Mouse (Mus musculus): Measurements from ENCODE around the gene Ubac2. TPM values are rescaled to one million over a fixed set of nuclear protein-coding genes. Genes with fewer than 3 reads are reported as not detected.

Gene Ubac2
- polyA plus RNA-seq, 1 experiment from 2014 or later, result 38.5 TPM

DNA sequence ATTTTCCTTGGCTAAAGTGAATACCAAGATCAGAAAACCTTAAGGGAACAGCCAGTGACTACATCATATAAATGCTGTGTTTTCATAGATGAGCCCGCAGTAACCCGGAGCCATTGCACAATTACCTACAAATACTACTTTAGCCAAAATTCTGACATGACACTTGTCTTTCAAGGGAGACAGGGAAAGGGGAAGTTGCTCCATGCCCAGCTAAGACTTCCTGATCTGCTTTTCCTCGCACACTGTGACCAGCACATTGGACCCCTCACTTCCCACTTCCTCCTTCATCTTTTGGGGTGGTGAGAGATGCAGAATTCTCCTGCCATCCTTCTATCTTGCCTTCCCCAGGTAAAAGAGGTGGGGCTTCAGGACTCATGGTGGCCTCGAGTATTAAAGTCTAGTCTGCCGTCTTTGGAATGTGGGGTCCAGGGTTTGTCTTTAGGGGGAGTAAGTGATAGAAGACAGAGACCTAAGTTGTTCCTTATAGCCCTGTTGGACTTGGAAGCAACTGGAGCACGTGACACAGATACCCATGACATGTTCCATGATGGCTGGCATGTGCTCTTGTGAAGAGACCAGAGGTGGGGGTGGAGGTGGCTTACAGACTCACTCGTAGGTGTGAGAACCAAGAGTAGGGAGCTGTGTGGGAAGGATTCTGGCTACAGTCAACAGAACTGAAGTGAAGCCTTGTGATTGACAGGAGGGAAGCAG lies 116.6 kb downstream of the Ubac2 start:
- DNase-seq (ENCODE audit: low spot score), result peak; percentile 10
- H3K9me3 ChIP-seq (ENCODE audit: control insufficient read depth, low read length), result no peaks in the 10 kb centered on the region
- no peak overlapping the region for H3K9ac ChIP-seq (ENCODE audit: low read length)
- H3K4me3 ChIP-seq (ENCODE audit: low read depth, low read length), result no peak overlapping the region
- WGBS, result 89% methylated on average over 7 of the region's 7 CpGs
- TF ChIP-seq CTCF (IDR thresholded peaks at IDR 0.05; ENCODE audit: low read depth), result no peak
- no peaks in the 10 kb centered on the region for H3K27me3 ChIP-seq (ENCODE audit: control insufficient read depth, insufficient read depth, low read length)
- no peak overlapping the region for H3K4me2 ChIP-seq (replicated peaks; ENCODE audit: low read depth)
- no peaks in the 10 kb centered on the region for H3K4me1 ChIP-seq (replicated peaks; ENCODE audit: control insufficient read depth, insufficient read depth)
- peaks cover 4% of the 10 kb centered on the region; the same call in 1 of the 2 replicates for H3K36me3 ChIP-seq (ENCODE audit: control insufficient read depth, insufficient read depth, low read length)
- no peak for ATAC-seq (ENCODE audit: low FRiP score, low TSS enrichment)
- H3K27ac ChIP-seq (replicated peaks), result no peak overlapping the region

DNA sequence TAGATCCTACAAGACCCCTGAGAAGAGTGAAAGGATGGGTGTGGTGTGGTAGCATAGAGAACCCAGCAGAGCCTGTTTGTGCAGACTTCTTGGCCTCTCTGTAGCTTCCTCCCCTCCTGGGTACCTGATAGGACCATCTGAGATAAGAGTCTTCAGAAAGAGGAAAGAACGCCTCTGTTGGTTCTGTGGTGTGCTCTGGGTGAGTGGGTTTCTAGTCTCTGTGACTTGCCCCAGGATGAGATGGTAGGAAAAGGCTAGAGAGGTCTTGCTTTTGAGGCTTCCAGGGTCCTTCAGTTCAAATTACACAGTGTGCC lies 117.1 kb downstream of the Ubac2 start:
- DNase-seq (ENCODE audit: low spot score), result no peak
- Histone ChIP-seq H3K4me1 (replicated peaks; ENCODE audit: control insufficient read depth, insufficient read depth) (no peaks in the 10 kb centered on the region), H3K36me3 (ENCODE audit: control insufficient read depth, insufficient read depth, low read length) (peaks cover 4% of the 10 kb centered on the region; the same call in 1 of the 2 replicates), H3K9me3 (ENCODE audit: control insufficient read depth, low read length) (no peaks in the 10 kb centered on the region), H3K4me3 (ENCODE audit: low read depth, low read length) (no peak overlapping the region), H3K4me2 (replicated peaks; ENCODE audit: low read depth) (no peak overlapping the region), H3K9ac (ENCODE audit: low read length) (no peak overlapping the region), H3K27ac (replicated peaks) (no peak overlapping the region), H3K27me3 (ENCODE audit: control insufficient read depth, insufficient read depth, low read length) (no peaks in the 10 kb centered on the region)
- no peak for TF ChIP-seq EP300 (optimal IDR thresholded peaks at IDR 0.05)
- TF ChIP-seq CTCF (IDR thresholded peaks at IDR 0.05; ENCODE audit: low read depth), result no peak
- WGBS, result 83% methylated on average over 1 of the region's 1 CpGs
- ATAC-seq (ENCODE audit: low FRiP score, low TSS enrichment), result no peak

DNA sequence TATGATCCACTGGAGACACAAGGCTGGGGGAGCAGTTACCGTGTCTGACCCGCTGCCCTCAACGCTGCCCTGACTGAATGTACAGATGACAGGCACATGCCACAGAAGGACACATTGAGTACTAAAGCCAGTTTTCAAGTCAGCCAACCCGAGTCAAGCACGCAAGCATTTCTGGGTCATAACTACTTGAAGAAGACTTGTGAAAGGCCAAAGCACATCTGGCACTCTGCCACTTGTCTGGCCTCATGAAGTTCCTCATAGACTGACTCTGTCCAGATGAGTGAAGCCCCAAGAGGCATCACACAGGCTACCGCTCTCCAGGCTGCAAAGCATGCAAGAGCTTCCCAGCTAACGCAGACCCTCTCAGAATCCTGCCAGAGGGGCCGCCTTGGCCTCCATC lies 118.4 kb downstream of the Ubac2 start:
- no peaks in the 10 kb centered on the region for H3K27me3 ChIP-seq (ENCODE audit: control insufficient read depth, insufficient read depth, low read length)
- DNase-seq (ENCODE audit: low spot score) (peak; percentile 18), ATAC-seq (ENCODE audit: low FRiP score, low TSS enrichment) (no peak)
- no peaks in the 10 kb centered on the region for H3K9me3 ChIP-seq (ENCODE audit: control insufficient read depth, low read length)
- no peak overlapping the region for H3K4me3 ChIP-seq (ENCODE audit: low read depth, low read length)
- peaks cover 4% of the 10 kb centered on the region; the same call in 1 of the 2 replicates for H3K36me3 ChIP-seq (ENCODE audit: control insufficient read depth, insufficient read depth, low read length)
- no peak overlapping the region for H3K9ac ChIP-seq (ENCODE audit: low read length)
- no peak overlapping the region for H3K4me2 ChIP-seq (replicated peaks; ENCODE audit: low read depth)
- TF ChIP-seq CTCF (IDR thresholded peaks at IDR 0.05; ENCODE audit: low read depth) (no peak), EP300 (optimal IDR thresholded peaks at IDR 0.05) (no peak)
- no peaks in the 10 kb centered on the region for H3K4me1 ChIP-seq (replicated peaks; ENCODE audit: control insufficient read depth, insufficient read depth)
- 78% methylated on average over 8 of the region's 8 CpGs for whole genome bisulfite sequencing
- no peak overlapping the region for H3K27ac ChIP-seq (replicated peaks)

- peaks cover 1% of the 10 kb centered on the region; the same call in 1 of the 2 replicates for H3K36me3 ChIP-seq (ENCODE audit: control insufficient read depth, insufficient read depth, low read length)
- DNase-seq (ENCODE audit: low spot score) (no peak), ATAC-seq (ENCODE audit: low FRiP score, low TSS enrichment) (no peak)
- no peak overlapping the region for H3K27ac ChIP-seq (replicated peaks)
- no peak for TF ChIP-seq EP300 (optimal IDR thresholded peaks at IDR 0.05)
- no peak for TF ChIP-seq CTCF (IDR thresholded peaks at IDR 0.05; ENCODE audit: low read depth)
- H3K27me3 ChIP-seq (ENCODE audit: control insufficient read depth, insufficient read depth, low read length), result no peaks in the 10 kb centered on the region
- 67% methylated on average over 8 of the region's 8 CpGs for WGBS
- no peak overlapping the region for H3K4me2 ChIP-seq (replicated peaks; ENCODE audit: low read depth)
- no peaks in the 10 kb centered on the region for H3K4me1 ChIP-seq (replicated peaks; ENCODE audit: control insufficient read depth, insufficient read depth)
- H3K9ac ChIP-seq (ENCODE audit: low read length), result no peak overlapping the region
- no peak overlapping the region for H3K4me3 ChIP-seq (ENCODE audit: low read depth, low read length)
- H3K9me3 ChIP-seq (ENCODE audit: control insufficient read depth, low read length), result no peaks in the 10 kb centered on the region
These were observed 121.0 kb downstream of the Ubac2 start for GRCm38 (mm10) chr14:121999455-121999854.

- no peak overlapping the region for H3K4me3 ChIP-seq (ENCODE audit: low read depth, low read length)
- DNase-seq (ENCODE audit: low spot score) (no peak), ATAC-seq (ENCODE audit: low FRiP score, low TSS enrichment) (no peak)
- H3K36me3 ChIP-seq (ENCODE audit: control insufficient read depth, insufficient read depth, low read length), result no peaks in the 10 kb centered on the region
- 93% methylated on average over 17 of the region's 17 CpGs for WGBS
- H3K9ac ChIP-seq (ENCODE audit: low read length), result no peak overlapping the region
- H3K27ac ChIP-seq (replicated peaks), result no peak overlapping the region
- no peaks in the 10 kb centered on the region for H3K9me3 ChIP-seq (ENCODE audit: control insufficient read depth, low read length)
- TF ChIP-seq EP300 (optimal IDR thresholded peaks at IDR 0.05) (no peak), CTCF (IDR thresholded peaks at IDR 0.05; ENCODE audit: low read depth) (no peak)
- no peaks in the 10 kb centered on the region for H3K4me1 ChIP-seq (replicated peaks; ENCODE audit: control insufficient read depth, insufficient read depth)
- H3K4me2 ChIP-seq (replicated peaks; ENCODE audit: low read depth), result no peak overlapping the region
- no peaks in the 10 kb centered on the region for H3K27me3 ChIP-seq (ENCODE audit: control insufficient read depth, insufficient read depth, low read length)
These were observed 122.1 kb downstream of the Ubac2 start for GRCm38 (mm10) chr14:122000346-122001105.

DNA sequence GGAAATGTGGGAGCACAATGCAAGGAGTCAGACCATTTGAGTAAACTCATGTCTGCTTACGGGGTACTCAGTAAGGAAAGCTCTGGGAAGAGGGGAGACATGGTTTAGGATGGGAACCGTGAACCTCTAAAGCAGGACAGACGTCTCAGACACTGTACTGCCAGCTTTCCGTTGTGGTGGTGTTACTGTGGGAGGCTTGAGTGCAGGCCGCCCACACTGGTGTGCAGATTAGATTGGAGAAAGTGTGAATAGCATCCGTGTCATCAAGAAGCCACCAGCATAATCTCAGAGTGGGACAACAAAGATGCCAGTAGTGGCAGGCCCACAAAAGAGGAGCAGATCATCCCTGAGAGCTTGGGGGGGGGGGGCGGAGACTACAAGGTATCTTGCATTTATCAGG lies 123.8 kb downstream of the Ubac2 start:
- H3K27ac ChIP-seq (replicated peaks), result no peak overlapping the region
- H3K4me1 ChIP-seq (replicated peaks; ENCODE audit: control insufficient read depth, insufficient read depth), result no peaks in the 10 kb centered on the region
- TF ChIP-seq EP300 (optimal IDR thresholded peaks at IDR 0.05), result no peak
- TF ChIP-seq CTCF (IDR thresholded peaks at IDR 0.05; ENCODE audit: low read depth), result no peak
- DNase-seq (ENCODE audit: low spot score) (no peak), ATAC-seq (ENCODE audit: low FRiP score, low TSS enrichment) (no peak)
- no peaks in the 10 kb centered on the region for H3K27me3 ChIP-seq (ENCODE audit: control insufficient read depth, insufficient read depth, low read length)
- H3K9ac ChIP-seq (ENCODE audit: low read length), result no peak overlapping the region
- H3K36me3 ChIP-seq (ENCODE audit: control insufficient read depth, insufficient read depth, low read length), result no peaks in the 10 kb centered on the region
- WGBS, result 93% methylated on average over 7 of the region's 7 CpGs
- H3K4me3 ChIP-seq (ENCODE audit: low read depth, low read length), result no peak overlapping the region
- H3K9me3 ChIP-seq (ENCODE audit: control insufficient read depth, low read length), result no peaks in the 10 kb centered on the region
- no peak overlapping the region for H3K4me2 ChIP-seq (replicated peaks; ENCODE audit: low read depth)
